Mouse (Mus musculus) urinary bladder, adult 2 months (tissue): ENCODE data around the gene Tubb2a. TPM values are rescaled to one million over a fixed set of nuclear protein-coding genes. Genes with fewer than 3 reads are reported as not detected.

ENCODE experiments used
- DNase-seq: peaks from one replicate; pipeline ENCODE4 v3.0.0; 2022; ENCODE audit warnings: low spot score
- polyA plus RNA-seq: library from polyadenylated mRNA; depleted of rRNA; stranded (reverse); fragments of >200 nt; gene quantifications from 2 replicates; pipeline ENCODE4 v1.2.3, GENCODE M21; 2012; rRNA removed

Tubb2a gene
- polyA plus RNA-seq, 1 experiment: 213 TPM

GRCm38 (mm10) chr13:34051692-34052091 is 26.1 kb downstream of the Tubb2a start:
- no peak for DNase-seq

- no peak for DNase-seq
Measured at GRCm38 (mm10) chr13:34050479-34050878, 27.3 kb downstream of the Tubb2a start.

GRCm38 (mm10) chr13:34047526-34047925 is 30.3 kb downstream of the Tubb2a start:
- no peak for DNase-seq

- DNase-seq: no peak
Measured at GRCm38 (mm10) chr13:34046421-34047012, 31.3 kb downstream of the Tubb2a start.

- DNase-seq: no peak
Measured at GRCm38 (mm10) chr13:34045511-34046249, 32.1 kb downstream of the Tubb2a start.

GRCm38 (mm10) chr13:34043716-34044393 is 34.0 kb downstream of the Tubb2a start:
- no peak for DNase-seq

GRCm38 (mm10) chr13:34040091-34040490 is 37.7 kb downstream of the Tubb2a start:
- no peak for DNase-seq

- DNase-seq: no peak
Measured at GRCm38 (mm10) chr13:34038901-34039341, 38.9 kb downstream of the Tubb2a start.

- DNase-seq: no peak
Measured at GRCm38 (mm10) chr13:34038056-34038432, 39.8 kb downstream of the Tubb2a start.

- peak; percentile 88 for DNase-seq
Measured at GRCm38 (mm10) chr13:34037172-34038055, 40.4 kb downstream of the Tubb2a start, which contains the start of gene Bphl. Gene Bphl (plus strand): TSS chr13:34037597.

GRCm38 (mm10) chr13:34036726-34037125 is 41.1 kb downstream of the Tubb2a start:
- no peak for DNase-seq

- no peak for DNase-seq
Measured at GRCm38 (mm10) chr13:34035424-34035823, 42.4 kb downstream of the Tubb2a start.

GRCm38 (mm10) chr13:34032041-34032440 is 45.8 kb downstream of the Tubb2a start:
- no peak for DNase-seq

Other genes with a start within 250 kb of the Tubb2a start
- 0.04 TPM in 1 of 2 replicates, not detected in the other for gene Serpinb6e, start 234.6 kb downstream of the Tubb2a start, polyA plus RNA-seq
- 0.45 and 0.52 TPM in 2 replicates for gene Serpinb6c, start 172.3 kb downstream of the Tubb2a start, polyA plus RNA-seq
- gene Nqo2, start 113.3 kb downstream of the Tubb2a start, polyA plus RNA-seq: 19.5 and 21.3 TPM in 2 replicates
- 8.9 and 15.2 TPM in 2 replicates for gene Ripk1, start 75.6 kb downstream of the Tubb2a start, polyA plus RNA-seq
- gene Serpinb6a, start 75.2 kb downstream of the Tubb2a start, polyA plus RNA-seq: 206 and 225 TPM in 2 replicates
- gene Bphl, start 40.4 kb downstream of the Tubb2a start, polyA plus RNA-seq: 51.3 and 71.5 TPM in 2 replicates
- 8.7 and 13.3 TPM in 2 replicates for gene Tubb2b, start 52.5 kb upstream of the Tubb2a start, polyA plus RNA-seq
- gene Psmg4, start 85.0 kb upstream of the Tubb2a start, polyA plus RNA-seq: 61.5 and 69.2 TPM in 2 replicates